Mouse (Mus musculus): ENCODE measurements around the gene Mdm2.

DNA sequence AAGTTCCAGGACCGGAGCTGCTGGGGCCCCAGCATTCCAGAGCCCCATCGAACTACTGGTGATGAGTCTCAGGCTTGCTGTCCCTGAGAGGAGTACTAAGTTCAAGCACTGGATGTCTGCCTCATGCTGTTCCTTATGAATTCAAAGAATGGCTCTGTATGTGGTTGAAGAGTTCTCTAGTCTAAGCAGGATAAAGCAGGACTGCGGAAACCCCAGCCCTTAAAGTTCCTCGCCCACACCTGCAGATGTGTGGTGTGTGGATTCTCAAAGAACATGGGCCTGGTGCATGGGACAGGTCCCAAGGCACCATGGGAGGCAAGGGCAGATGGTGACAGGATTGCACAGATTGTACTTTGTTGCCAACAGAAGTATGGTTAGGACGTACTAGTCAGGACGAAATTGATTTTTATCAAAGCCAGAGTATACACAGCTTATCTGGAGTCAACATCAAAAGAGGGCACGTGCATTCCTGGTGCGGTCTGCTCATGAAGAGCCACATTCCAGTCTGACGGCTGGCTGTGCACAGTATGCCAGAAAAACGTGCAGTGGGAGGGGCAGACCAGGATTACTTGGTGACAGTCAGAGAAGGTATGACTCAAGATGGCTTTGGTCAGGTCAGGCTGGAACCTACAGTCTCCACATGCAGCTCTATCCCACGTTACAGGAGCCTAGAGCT is 18.7 kb upstream of the Mdm2 start:
- TF ChIP-seq CTCF (IDR thresholded peaks at IDR 0.05; ENCODE audit: low read depth) (no peak), EP300 (IDR thresholded peaks at IDR 0.05; ENCODE audit: low read depth) (no peak)
